Mouse (Mus musculus): ENCODE data around the gene B3gnt9. TPM values are rescaled to one million over a fixed set of nuclear protein-coding genes. Genes with fewer than 3 reads are reported as not detected.

Gene B3gnt9
- polyA plus RNA-seq, 1 experiment from 2014 or later: 14.7 TPM

DNA sequence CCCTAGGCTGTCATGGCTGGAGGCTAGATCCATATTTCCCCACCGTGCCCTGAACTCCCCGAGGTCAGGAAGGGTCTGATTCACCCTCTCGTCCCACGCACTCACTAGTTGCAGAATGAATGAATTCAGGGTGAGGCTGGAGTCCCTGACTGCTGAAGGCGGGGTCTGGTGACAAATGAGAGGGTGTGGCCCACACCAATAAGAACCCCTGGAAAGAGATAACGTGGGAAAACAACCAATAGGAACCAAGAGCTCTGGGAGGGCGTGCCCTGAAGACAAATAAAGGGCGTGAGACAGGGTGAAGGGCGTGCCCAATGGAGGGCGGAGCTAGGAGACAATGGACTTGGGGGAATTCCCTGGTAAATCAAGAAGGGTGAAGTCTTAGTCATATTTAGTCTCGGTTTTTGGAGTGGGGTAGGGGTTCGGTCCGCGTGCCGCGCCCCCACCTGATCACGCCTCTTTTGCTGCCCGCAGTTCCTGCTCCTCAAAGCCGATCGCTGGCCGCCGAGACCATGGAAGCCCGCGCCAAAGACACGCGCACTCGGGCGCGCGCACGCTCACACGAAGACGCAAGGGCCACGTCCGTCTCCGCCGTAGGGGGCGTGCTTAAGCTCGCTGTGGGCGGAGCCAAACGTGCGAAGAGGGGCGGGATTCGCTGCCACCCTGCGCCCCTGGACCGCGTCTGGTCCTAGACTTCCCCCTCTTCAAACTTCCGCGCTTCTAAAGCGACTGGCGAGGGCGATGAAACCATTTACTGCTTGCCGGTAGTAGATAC, 34.2 kb upstream of the B3gnt9 start:
- peak overlapping the region; percentile 47 for H3K9ac ChIP-seq (ENCODE audit: low read length)
- peak; percentile 94 for DNase-seq (ENCODE audit: low spot score)
- H3K27me3 ChIP-seq (ENCODE audit: control insufficient read depth, insufficient read depth, low read length): no peaks in the 10 kb centered on the region
- H3K4me2 ChIP-seq (replicated peaks; ENCODE audit: low read depth): peak overlapping the region; percentile 84
- H3K9me3 ChIP-seq (ENCODE audit: control insufficient read depth, low read length): no peaks in the 10 kb centered on the region
- H3K27ac ChIP-seq (replicated peaks): peak overlapping the region; percentile 84
- H3K4me1 ChIP-seq (replicated peaks; ENCODE audit: control insufficient read depth, insufficient read depth): peaks cover 8% of the 10 kb centered on the region
- TF ChIP-seq CTCF (IDR thresholded peaks at IDR 0.05; ENCODE audit: low read depth) (peak; percentile 57), EP300 (optimal IDR thresholded peaks at IDR 0.05) (no peak)
- WGBS: under 1% methylated on average over 53 of the region's 53 CpGs
- H3K4me3 ChIP-seq (ENCODE audit: low read depth, low read length): peak overlapping the region; percentile 48
- peak; percentile 94 for ATAC-seq (ENCODE audit: low FRiP score, low TSS enrichment)
- H3K36me3 ChIP-seq (ENCODE audit: control insufficient read depth, insufficient read depth, low read length): no peaks in the 10 kb centered on the region

DNA sequence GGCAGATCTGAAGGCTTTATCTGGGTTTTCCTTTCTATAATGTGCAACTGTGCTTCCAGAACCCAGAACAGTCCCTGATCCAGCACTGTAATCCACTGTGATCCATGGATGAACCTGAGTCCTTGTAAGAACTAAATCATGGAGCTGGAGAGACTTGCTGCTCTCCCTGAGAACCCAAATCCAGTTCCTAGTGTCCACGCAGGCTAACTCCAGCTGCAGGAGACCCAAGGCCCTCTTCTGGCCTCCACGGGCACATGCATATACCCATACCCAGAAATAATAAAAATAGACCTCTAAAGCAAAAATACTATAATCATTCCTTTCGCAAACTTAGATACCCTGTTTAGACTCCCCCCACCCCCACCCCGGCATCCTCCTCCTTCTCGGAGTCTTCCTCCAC, 33.3 kb upstream of the B3gnt9 start:
- Histone ChIP-seq H3K9ac (ENCODE audit: low read length) (no peak overlapping the region), H3K36me3 (ENCODE audit: control insufficient read depth, insufficient read depth, low read length) (no peaks in the 10 kb centered on the region), H3K4me3 (ENCODE audit: low read depth, low read length) (no peak overlapping the region), H3K27me3 (ENCODE audit: control insufficient read depth, insufficient read depth, low read length) (no peaks in the 10 kb centered on the region), H3K4me2 (replicated peaks; ENCODE audit: low read depth) (no peak overlapping the region), H3K27ac (replicated peaks) (no peak overlapping the region), H3K9me3 (ENCODE audit: control insufficient read depth, low read length) (no peaks in the 10 kb centered on the region), H3K4me1 (replicated peaks; ENCODE audit: control insufficient read depth, insufficient read depth) (peaks cover 8% of the 10 kb centered on the region)
- ATAC-seq (ENCODE audit: low FRiP score, low TSS enrichment) (no peak), DNase-seq (ENCODE audit: low spot score) (no peak)
- WGBS: 80% methylated on average over 5 of the region's 5 CpGs
- TF ChIP-seq EP300 (optimal IDR thresholded peaks at IDR 0.05) (no peak), CTCF (IDR thresholded peaks at IDR 0.05; ENCODE audit: low read depth) (no peak)

DNA sequence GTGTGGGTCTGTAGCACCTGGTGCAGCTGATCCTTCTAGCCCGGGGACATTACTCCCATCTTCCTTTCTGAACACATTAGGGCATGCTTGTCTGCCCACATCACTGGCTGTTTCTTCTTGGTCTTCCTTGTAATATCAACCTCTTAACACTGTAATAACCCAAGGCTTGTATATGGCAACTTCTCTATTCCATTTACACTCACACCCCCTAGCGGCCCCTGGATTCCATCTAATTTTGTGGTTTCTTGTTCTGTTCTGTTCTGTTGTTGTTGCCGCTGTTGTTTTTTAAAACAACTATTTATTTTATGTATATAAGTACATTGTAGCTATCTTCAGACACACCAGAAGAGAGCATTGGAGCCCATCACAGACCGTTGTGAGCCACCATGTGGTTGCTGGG, 32.0 kb upstream of the B3gnt9 start:
- Histone ChIP-seq H3K9ac (ENCODE audit: low read length) (no peak overlapping the region), H3K4me1 (replicated peaks; ENCODE audit: control insufficient read depth, insufficient read depth) (peaks cover 8% of the 10 kb centered on the region), H3K4me3 (ENCODE audit: low read depth, low read length) (no peak overlapping the region), H3K27ac (replicated peaks) (no peak overlapping the region), H3K27me3 (ENCODE audit: control insufficient read depth, insufficient read depth, low read length) (no peaks in the 10 kb centered on the region), H3K36me3 (ENCODE audit: control insufficient read depth, insufficient read depth, low read length) (no peaks in the 10 kb centered on the region), H3K9me3 (ENCODE audit: control insufficient read depth, low read length) (no peaks in the 10 kb centered on the region), H3K4me2 (replicated peaks; ENCODE audit: low read depth) (no peak overlapping the region)
- ATAC-seq (ENCODE audit: low FRiP score, low TSS enrichment): no peak
- WGBS: 90% methylated on average over 4 of the region's 4 CpGs
- no peak for DNase-seq (ENCODE audit: low spot score)
- no peak for TF ChIP-seq CTCF (IDR thresholded peaks at IDR 0.05; ENCODE audit: low read depth)
- no peak for TF ChIP-seq EP300 (optimal IDR thresholded peaks at IDR 0.05)

DNA sequence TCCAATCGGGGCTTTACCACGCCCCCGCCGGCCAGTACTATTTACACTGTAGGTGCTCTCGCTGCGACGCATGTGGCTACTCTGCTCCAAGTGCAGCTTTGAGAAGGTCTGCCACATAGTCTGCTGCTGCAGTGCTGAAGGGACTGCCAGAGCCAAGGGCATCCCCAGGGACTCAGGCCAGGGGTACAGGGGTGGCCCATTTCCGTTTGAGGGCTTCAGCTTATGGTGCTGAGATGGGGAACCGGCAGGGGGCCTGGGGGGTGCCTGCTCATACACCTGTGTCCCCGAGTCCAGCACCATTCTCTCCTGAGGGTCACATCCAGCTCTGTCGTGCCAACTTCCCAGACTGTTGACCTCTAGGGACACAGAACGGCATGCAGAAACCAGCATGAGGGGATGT, 30.6 kb upstream of the B3gnt9 start:
- Histone ChIP-seq H3K27ac (replicated peaks) (no peak overlapping the region), H3K27me3 (ENCODE audit: control insufficient read depth, insufficient read depth, low read length) (no peaks in the 10 kb centered on the region), H3K36me3 (ENCODE audit: control insufficient read depth, insufficient read depth, low read length) (no peaks in the 10 kb centered on the region), H3K4me1 (replicated peaks; ENCODE audit: control insufficient read depth, insufficient read depth) (peaks cover 8% of the 10 kb centered on the region), H3K4me3 (ENCODE audit: low read depth, low read length) (no peak overlapping the region), H3K9me3 (ENCODE audit: control insufficient read depth, low read length) (no peaks in the 10 kb centered on the region), H3K4me2 (replicated peaks; ENCODE audit: low read depth) (no peak overlapping the region), H3K9ac (ENCODE audit: low read length) (no peak overlapping the region)
- DNase-seq (ENCODE audit: low spot score): no peak
- ATAC-seq (ENCODE audit: low FRiP score, low TSS enrichment): no peak
- TF ChIP-seq EP300 (optimal IDR thresholded peaks at IDR 0.05) (no peak), CTCF (IDR thresholded peaks at IDR 0.05; ENCODE audit: low read depth) (no peak)
- WGBS: 43% methylated on average over 12 of the region's 12 CpGs

DNA sequence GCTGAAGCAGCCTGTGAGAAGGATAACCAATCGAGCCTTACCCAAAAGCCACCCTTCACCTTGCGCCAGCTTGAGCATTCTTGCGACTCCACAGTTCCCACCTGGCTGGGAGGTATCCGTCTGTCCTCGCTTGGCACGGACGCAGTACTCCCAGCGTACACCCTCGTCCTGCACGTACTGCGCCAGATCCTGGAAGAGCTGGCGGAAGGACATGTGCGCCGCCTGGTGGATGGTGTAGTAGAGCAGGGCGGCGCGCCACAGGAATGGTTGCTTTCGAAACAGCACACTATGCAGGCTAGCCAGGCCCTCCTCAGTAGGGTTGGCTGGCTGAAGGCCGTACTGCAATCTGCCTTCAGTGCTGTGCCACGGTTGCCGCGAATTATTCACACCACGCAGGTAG, 28.1 kb upstream of the B3gnt9 start:
- no peak overlapping the region for H3K27ac ChIP-seq (replicated peaks)
- no peak overlapping the region for H3K9ac ChIP-seq (ENCODE audit: low read length)
- peak; percentile 77 for DNase-seq (ENCODE audit: low spot score)
- peak; percentile 62 for ATAC-seq (ENCODE audit: low FRiP score, low TSS enrichment)
- WGBS: 39% methylated on average over 22 of the region's 23 CpGs
- TF ChIP-seq EP300 (optimal IDR thresholded peaks at IDR 0.05) (no peak), CTCF (IDR thresholded peaks at IDR 0.05; ENCODE audit: low read depth) (peak; percentile 90)
- no peaks in the 10 kb centered on the region for H3K27me3 ChIP-seq (ENCODE audit: control insufficient read depth, insufficient read depth, low read length)
- no peaks in the 10 kb centered on the region for H3K4me1 ChIP-seq (replicated peaks; ENCODE audit: control insufficient read depth, insufficient read depth)
- no peak overlapping the region; the same call in 1 of the 2 replicates for H3K4me2 ChIP-seq (replicated peaks; ENCODE audit: low read depth)
- no peaks in the 10 kb centered on the region for H3K36me3 ChIP-seq (ENCODE audit: control insufficient read depth, insufficient read depth, low read length)
- no peaks in the 10 kb centered on the region for H3K9me3 ChIP-seq (ENCODE audit: control insufficient read depth, low read length)
- H3K4me3 ChIP-seq (ENCODE audit: low read depth, low read length): no peak overlapping the region

DNA sequence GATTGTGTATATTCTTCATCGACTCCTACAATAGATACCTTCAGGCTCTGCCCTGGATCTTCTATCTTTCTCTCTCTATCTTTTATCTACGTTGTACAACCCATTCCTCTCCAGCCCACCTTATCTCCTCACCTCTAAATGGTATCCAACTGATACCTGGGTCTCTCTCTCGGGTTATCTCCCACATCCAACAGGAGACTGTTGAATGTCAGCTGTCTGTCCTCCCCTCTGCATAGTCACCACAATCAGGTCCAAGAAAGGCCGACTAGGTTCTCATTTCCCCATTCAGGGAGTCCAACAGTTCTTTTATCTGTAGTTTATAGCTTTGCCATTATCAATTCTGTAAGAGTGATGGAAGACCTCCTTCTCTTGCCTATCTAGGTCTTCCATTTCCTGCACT, 27.3 kb upstream of the B3gnt9 start:
- H3K36me3 ChIP-seq (ENCODE audit: control insufficient read depth, insufficient read depth, low read length): no peaks in the 10 kb centered on the region
- no peak for DNase-seq (ENCODE audit: low spot score)
- 83% methylated on average over 4 of the region's 4 CpGs for WGBS

More for the DNA sequence above, 27.3 kb upstream of the B3gnt9 start:
- H3K27ac ChIP-seq (replicated peaks): no peak overlapping the region
- H3K9me3 ChIP-seq (ENCODE audit: control insufficient read depth, low read length): no peaks in the 10 kb centered on the region
- H3K27me3 ChIP-seq (ENCODE audit: control insufficient read depth, insufficient read depth, low read length): no peaks in the 10 kb centered on the region
- no peak overlapping the region for H3K4me3 ChIP-seq (ENCODE audit: low read depth, low read length)
- no peak for ATAC-seq (ENCODE audit: low FRiP score, low TSS enrichment)
- no peak for TF ChIP-seq EP300 (optimal IDR thresholded peaks at IDR 0.05)
- no peak for TF ChIP-seq CTCF (IDR thresholded peaks at IDR 0.05; ENCODE audit: low read depth)
- no peak overlapping the region for H3K4me2 ChIP-seq (replicated peaks; ENCODE audit: low read depth)
- no peak overlapping the region for H3K9ac ChIP-seq (ENCODE audit: low read length)
- no peaks in the 10 kb centered on the region for H3K4me1 ChIP-seq (replicated peaks; ENCODE audit: control insufficient read depth, insufficient read depth)

Measured in stomach, postnatal 0 days (tissue).